Mouse (Mus musculus) C2C12 (cell line): Measurements from ENCODE around the gene Akap13. TPM values are rescaled to one million over a fixed set of nuclear protein-coding genes. Genes with fewer than 3 reads are reported as not detected.

Source experiments
- H3K27me3 ChIP-seq: one replicate; pipeline ENCODE4 v1.6.1; 2011; ENCODE audit not compliant: control insufficient read depth, insufficient read depth, insufficient read length
- H3K36me3 ChIP-seq: one replicate; pipeline ENCODE4 v1.6.1; 2011; ENCODE audit not compliant: control insufficient read depth, insufficient read depth
- H3K4me3 ChIP-seq: one replicate; pipeline ENCODE4 v1.5.1; 2011; ENCODE audit warnings: mild to moderate bottlenecking, control low read depth; ENCODE audit not compliant: poor library complexity, insufficient read depth, severe bottlenecking
- H3K79me2 ChIP-seq: one replicate; pipeline ENCODE4 v1.6.1; 2011; ENCODE audit not compliant: control insufficient read depth, insufficient read depth
- H3K79me3 ChIP-seq: one replicate; pipeline ENCODE4 v1.6.1; 2011; ENCODE audit warnings: low read depth, control low read depth
- H3ac ChIP-seq: one replicate; pipeline ENCODE3; 2011; ENCODE audit warnings: low read depth; ENCODE audit not compliant: control insufficient read depth, insufficient read length
- CEBPB ChIP-seq: IDR thresholded peaks from one replicate; pipeline ENCODE4 v1.6.1; 2011; ENCODE audit warnings: low read depth, mild to moderate bottlenecking, control low read depth, moderate library complexity
- CTCF ChIP-seq: IDR thresholded peaks from one replicate; pipeline ENCODE4 v1.5.1; 2011; ENCODE audit not compliant: control insufficient read depth, insufficient read depth, insufficient read length
- FOSL1 ChIP-seq: IDR thresholded peaks from one replicate; pipeline ENCODE4 v1.8.0; 2011; ENCODE audit warnings: mild to moderate bottlenecking, low read length; ENCODE audit not compliant: poor library complexity, insufficient read depth, severe bottlenecking
- MAX ChIP-seq: IDR thresholded peaks from one replicate; pipeline ENCODE4 v1.6.1; 2011; ENCODE audit warnings: mild to moderate bottlenecking, control low read depth
- MYOD1 ChIP-seq: IDR thresholded peaks from one replicate; pipeline ENCODE4 v1.6.1; 2011; ENCODE audit warnings: low read depth; ENCODE audit not compliant: control insufficient read depth, insufficient read length
- MYOG ChIP-seq: IDR thresholded peaks from one replicate; pipeline ENCODE4 v1.6.1; 2011; ENCODE audit not compliant: control insufficient read depth, insufficient read length; ENCODE audit errors: extremely low read depth
- USF1 ChIP-seq: IDR thresholded peaks from one replicate; pipeline ENCODE4 v1.6.1; 2011; ENCODE audit warnings: low read depth, mild to moderate bottlenecking, control low read depth, moderate library complexity
- polyA plus RNA-seq: library from polyadenylated mRNA; unstranded; fragments of >200 nt; fragmentation: generic; extraction: Trizol; gene quantifications from one replicate; pipeline ENCODE4 v1.2.1, GENCODE M21; 2012; ENCODE audit warnings: missing spikeins

Gene Akap13
- polyA plus RNA-seq, 1 experiment = 11.1 TPM

DNA sequence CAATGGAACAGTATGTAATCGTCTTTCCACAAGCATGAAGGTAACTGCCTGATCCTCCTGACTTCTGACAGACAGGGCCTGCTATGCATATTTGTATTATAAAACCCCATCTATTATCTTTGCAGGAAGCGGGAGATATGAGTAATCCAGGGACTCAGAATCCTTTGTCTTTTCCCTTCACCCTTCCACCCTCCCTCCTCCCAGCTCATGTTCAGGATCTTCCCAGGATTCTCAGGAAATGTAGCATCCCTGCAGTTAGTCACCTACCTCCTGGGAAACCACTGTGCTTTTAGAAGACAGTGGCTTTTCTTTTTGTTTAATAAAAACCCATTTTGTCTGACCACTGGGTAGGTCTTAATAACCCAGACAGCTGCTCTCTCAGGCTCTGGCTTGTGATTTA lies 256.1 kb downstream of the Akap13 start:
- TF ChIP-seq FOSL1 = no peak
- TF ChIP-seq MYOG = no peak
- TF ChIP-seq MAX = no peak
- TF ChIP-seq CTCF = no peak
- no peak for TF ChIP-seq MYOD1
- no peak for TF ChIP-seq CEBPB
- TF ChIP-seq USF1 = no peak
- Histone ChIP-seq H3K27me3 (no peaks in the 10 kb centered on the region), H3K4me3 (no peak overlapping the region), H3K79me3 (no peaks in the 10 kb centered on the region), H3ac (no peak overlapping the region), H3K79me2 (no peaks in the 10 kb centered on the region), H3K36me3 (peaks cover 9% of the 10 kb centered on the region)

DNA sequence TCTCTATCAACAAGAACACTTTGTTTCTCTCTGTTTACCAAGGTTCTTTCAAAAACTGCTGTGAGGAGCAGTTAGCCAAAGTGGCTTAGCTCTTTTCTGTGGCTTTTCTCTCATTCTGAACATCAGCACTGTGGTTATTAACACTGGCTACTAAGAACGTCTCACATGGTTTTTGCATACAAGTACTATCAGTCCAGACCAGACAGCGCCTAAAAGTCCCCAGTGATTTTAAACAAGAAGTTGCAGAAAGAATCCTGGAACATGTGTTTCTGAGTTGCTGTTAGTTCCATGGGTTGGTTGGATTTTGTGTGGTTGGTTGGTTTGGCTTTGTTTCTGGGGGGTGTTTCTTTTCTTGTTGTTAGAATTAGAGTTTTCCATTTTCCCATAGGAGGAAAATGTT lies 257.5 kb downstream of the Akap13 start:
- TF ChIP-seq MAX = no peak
- no peak for TF ChIP-seq MYOG
- no peak for TF ChIP-seq FOSL1
- no peak for TF ChIP-seq CTCF
- TF ChIP-seq CEBPB = no peak
- TF ChIP-seq USF1 = no peak
- TF ChIP-seq MYOD1 = no peak
- Histone ChIP-seq H3K27me3 (no peaks in the 10 kb centered on the region), H3ac (no peak overlapping the region), H3K4me3 (no peak overlapping the region), H3K79me3 (no peaks in the 10 kb centered on the region), H3K36me3 (peaks cover 5% of the 10 kb centered on the region), H3K79me2 (no peaks in the 10 kb centered on the region)

DNA sequence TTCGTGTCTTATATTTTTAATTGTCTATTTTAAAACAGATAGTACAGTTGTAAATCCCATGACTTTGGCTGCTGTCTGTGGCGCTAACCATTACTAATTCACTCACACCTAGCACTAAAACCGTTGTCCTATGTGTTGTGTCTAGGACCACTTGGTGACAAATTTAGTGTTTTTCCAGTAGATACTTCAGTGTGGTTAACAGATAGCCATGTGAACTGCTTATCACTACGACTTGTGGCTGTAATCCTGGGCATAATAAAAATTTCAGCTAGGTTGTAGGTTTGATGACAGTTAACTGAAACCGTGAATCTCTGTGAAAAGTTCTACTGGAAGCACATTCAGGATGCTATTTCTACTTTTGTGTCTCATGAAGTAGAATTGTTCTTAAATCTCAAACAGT lies 258.6 kb downstream of the Akap13 start:
- Histone ChIP-seq H3K4me3 (no peak overlapping the region), H3ac (no peak overlapping the region), H3K79me3 (no peaks in the 10 kb centered on the region), H3K79me2 (no peaks in the 10 kb centered on the region), H3K27me3 (no peaks in the 10 kb centered on the region), H3K36me3 (peaks cover 5% of the 10 kb centered on the region)
- TF ChIP-seq CEBPB (no peak), FOSL1 (no peak), CTCF (no peak), MYOG (no peak), MAX (no peak), MYOD1 (no peak), USF1 (no peak)

DNA sequence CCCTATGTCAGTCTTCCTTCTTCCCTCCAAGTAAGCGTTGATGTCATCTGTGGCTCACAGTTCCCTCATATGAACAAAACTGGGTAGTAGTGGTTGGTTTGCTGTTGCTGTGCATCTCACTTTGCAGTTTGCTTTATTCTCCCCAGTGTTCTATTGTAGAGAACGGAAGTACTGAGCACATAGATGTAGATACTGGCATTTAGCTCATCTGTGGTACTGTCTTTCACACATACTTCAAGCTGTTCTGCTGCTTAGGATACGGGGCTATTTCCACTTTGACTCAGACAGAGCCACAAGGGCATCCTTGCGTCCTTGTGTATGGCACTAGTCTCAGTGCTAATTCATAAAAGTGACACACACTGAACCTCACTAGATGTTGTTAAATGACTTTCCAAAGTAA lies 259.7 kb downstream of the Akap13 start:
- TF ChIP-seq FOSL1 = no peak
- no peak for TF ChIP-seq MYOG
- no peak for TF ChIP-seq MYOD1
- TF ChIP-seq CTCF = no peak
- TF ChIP-seq USF1 = no peak
- TF ChIP-seq CEBPB = no peak
- TF ChIP-seq MAX = no peak
- no peak overlapping the region for H3ac ChIP-seq
- H3K36me3 ChIP-seq = peaks cover 5% of the 10 kb centered on the region
- no peaks in the 10 kb centered on the region for H3K79me2 ChIP-seq
- H3K4me3 ChIP-seq = no peak overlapping the region
- H3K79me3 ChIP-seq = no peaks in the 10 kb centered on the region
- no peaks in the 10 kb centered on the region for H3K27me3 ChIP-seq

DNA sequence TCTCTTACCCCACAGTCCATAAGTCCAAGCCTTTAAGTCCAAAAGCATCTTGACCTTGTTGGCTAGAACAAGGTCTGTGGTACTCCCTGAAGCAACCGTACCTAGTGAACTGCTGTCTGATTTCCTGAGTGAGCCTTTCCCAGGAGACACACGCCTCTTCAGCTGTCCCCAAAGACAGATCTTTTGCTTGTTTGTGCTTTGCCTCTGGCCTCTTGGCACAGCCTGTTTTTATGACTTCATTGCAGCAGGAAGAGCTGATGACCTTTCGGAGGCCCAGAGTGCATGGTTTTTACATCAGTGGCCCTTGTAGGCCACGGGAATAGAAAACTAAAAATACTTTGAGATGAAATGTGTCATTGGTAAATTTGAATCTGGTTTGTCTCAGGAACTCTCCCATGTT lies 260.6 kb downstream of the Akap13 start:
- H3K79me3 ChIP-seq = no peaks in the 10 kb centered on the region
- TF ChIP-seq MAX (no peak), CEBPB (no peak), MYOD1 (no peak), USF1 (no peak), MYOG (no peak), CTCF (no peak), FOSL1 (no peak)

DNA sequence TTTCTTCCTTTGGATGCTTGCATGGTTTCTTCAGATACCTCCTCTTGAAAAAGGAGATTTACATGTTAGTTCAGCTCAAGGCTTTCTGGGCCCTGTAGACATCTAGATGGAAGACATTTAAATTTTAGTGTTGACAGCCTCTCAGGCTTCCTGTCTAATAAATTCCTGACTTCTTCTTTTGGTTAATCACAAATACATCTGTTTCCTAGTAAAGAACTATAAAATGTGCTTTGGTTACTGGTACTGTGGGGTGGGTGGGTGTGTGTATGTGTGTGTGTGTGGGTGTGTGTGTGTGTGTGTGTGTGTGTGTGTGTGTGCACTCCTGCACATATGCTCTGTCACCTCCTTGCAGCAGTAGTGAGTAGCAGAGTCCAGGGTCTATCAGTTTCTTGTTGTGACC lies 262.0 kb downstream of the Akap13 start:
- TF ChIP-seq CTCF = no peak
- no peak for TF ChIP-seq CEBPB
- Histone ChIP-seq H3K4me3 (no peak overlapping the region), H3ac (no peak overlapping the region), H3K79me2 (no peaks in the 10 kb centered on the region), H3K79me3 (no peaks in the 10 kb centered on the region), H3K27me3 (no peaks in the 10 kb centered on the region), H3K36me3 (peaks cover 18% of the 10 kb centered on the region)

More for the DNA sequence above, 260.6 kb downstream of the Akap13 start:
- Histone ChIP-seq H3K36me3 (peaks cover 12% of the 10 kb centered on the region), H3ac (no peak overlapping the region), H3K79me2 (no peaks in the 10 kb centered on the region), H3K4me3 (no peak overlapping the region), H3K27me3 (no peaks in the 10 kb centered on the region)
